Mouse (Mus musculus): ENCODE data around the gene Mobp. TPM values are rescaled to one million over a fixed set of nuclear protein-coding genes. Genes with fewer than 3 reads are reported as not detected.

The Mobp gene
- polyA plus RNA-seq, 1 experiment from 2014 or later: 0.10 TPM

DNA sequence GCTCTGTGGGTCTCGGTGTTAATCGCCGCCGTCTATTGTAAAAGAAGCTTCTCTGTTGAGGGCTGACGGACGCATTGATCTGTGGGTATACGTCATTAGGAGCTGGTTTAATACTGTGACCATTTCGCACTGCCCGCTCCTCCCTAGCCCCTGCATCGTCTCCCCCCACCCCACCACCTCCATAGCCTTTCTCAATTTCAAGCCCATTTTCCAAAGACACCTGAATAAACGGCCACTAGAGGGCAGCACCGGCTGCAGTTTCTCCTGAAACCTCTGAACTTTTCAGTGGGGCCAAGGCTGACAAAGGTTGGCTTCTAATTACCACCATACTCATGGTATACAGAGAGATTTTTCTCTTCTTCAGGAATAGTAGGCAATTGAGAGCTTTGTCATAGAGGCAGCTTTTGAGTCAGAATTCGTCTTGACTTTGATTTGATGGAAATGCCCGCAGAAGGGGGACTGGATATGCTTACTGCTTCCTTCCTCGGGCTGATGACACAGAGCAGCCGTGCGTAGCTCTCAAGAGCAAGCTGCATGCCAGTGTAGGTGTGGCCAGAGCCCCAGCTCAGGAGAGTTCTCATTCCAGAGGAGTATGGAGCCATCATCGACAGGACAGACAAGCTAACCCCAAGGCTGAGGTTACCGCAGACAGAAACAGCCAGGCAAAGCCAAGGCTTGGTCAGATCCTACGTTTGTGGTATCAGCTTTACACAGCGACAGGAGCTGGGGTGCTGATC is 42.0 kb downstream of the Mobp start:
- Histone ChIP-seq H3K36me3 (ENCODE audit: control insufficient read depth, insufficient read depth, low read length) (no peaks in the 10 kb centered on the region), H3K9ac (ENCODE audit: low read depth, low read length) (peak overlapping the region; percentile 74), H3K4me1 (ENCODE audit: control insufficient read depth, insufficient read depth, low read length) (no peaks in the 10 kb centered on the region), H3K9me3 (replicated peaks; ENCODE audit: control insufficient read depth, low read length, poor library complexity, severe bottlenecking) (no peaks in the 10 kb centered on the region), H3K27ac (ENCODE audit: low read length) (peak overlapping the region; percentile 89), H3K4me2 (ENCODE audit: low read length) (peak overlapping the region; percentile 54), H3K27me3 (ENCODE audit: control insufficient read depth, insufficient read depth, low read depth, low read length) (no peaks in the 10 kb centered on the region), H3K4me3 (ENCODE audit: low read depth, low read length) (peak overlapping the region; percentile 39)
- ATAC-seq: peak; percentile 96
- 26% methylated on average over 21 of the region's 21 CpGs for WGBS

DNA sequence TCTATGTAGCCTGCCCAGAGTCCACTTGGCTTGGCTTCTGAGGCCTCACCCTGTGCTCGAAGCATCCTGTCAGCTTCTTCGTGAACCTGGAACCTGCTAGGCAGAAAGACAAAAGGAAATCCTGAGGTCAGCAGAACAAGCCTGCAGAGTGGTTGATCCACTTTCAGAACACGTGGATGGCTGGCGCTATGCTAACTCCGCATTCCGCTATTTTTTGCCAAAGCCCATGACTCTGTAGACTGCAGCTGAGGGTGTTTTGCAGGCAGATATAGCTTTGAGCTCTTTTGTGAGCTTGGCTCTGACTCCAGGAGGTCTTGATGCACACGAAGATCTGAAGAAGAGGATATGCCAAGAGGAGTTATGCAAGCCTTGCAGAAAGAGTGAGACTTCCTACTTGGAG is 43.2 kb downstream of the Mobp start:
- Histone ChIP-seq H3K4me3 (ENCODE audit: low read depth, low read length) (no peak overlapping the region), H3K27me3 (ENCODE audit: control insufficient read depth, insufficient read depth, low read depth, low read length) (no peaks in the 10 kb centered on the region), H3K9ac (ENCODE audit: low read depth, low read length) (no peak overlapping the region), H3K36me3 (ENCODE audit: control insufficient read depth, insufficient read depth, low read length) (no peaks in the 10 kb centered on the region), H3K4me2 (ENCODE audit: low read length) (no peak overlapping the region), H3K9me3 (replicated peaks; ENCODE audit: control insufficient read depth, low read length, poor library complexity, severe bottlenecking) (peaks cover 4% of the 10 kb centered on the region; the same call in 1 of the 2 replicates), H3K4me1 (ENCODE audit: control insufficient read depth, insufficient read depth, low read length) (no peaks in the 10 kb centered on the region), H3K27ac (ENCODE audit: low read length) (no peak overlapping the region)
- no peak for ATAC-seq
- WGBS: 76% methylated on average over 7 of the region's 7 CpGs

DNA sequence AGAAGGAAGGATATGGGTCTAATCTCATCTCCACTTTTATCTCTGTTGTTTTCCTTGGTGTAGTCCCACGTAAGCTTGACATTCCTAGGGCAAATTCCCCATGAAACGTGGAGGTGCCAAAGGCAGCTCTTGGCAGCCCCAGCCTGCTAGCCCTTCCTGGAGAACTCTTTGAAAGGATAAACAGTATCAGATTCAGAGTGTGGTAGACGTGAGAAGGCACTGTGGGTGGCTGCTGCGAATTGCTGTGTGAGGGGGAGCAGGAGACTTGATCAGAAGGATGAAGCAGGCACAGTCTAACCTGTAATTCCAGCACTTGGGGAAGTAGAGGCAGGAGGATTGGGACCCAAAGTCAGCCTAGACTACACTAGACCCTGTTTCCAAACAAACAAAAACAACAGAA is 51.4 kb downstream of the Mobp start:
- Histone ChIP-seq H3K9me3 (replicated peaks; ENCODE audit: control insufficient read depth, low read length, poor library complexity, severe bottlenecking) (peaks cover 4% of the 10 kb centered on the region; the same call in 1 of the 2 replicates), H3K36me3 (ENCODE audit: control insufficient read depth, insufficient read depth, low read length) (no peaks in the 10 kb centered on the region), H3K4me1 (ENCODE audit: control insufficient read depth, insufficient read depth, low read length) (no peaks in the 10 kb centered on the region), H3K4me3 (ENCODE audit: low read depth, low read length) (no peak overlapping the region), H3K9ac (ENCODE audit: low read depth, low read length) (no peak overlapping the region), H3K27me3 (ENCODE audit: control insufficient read depth, insufficient read depth, low read depth, low read length) (no peaks in the 10 kb centered on the region), H3K27ac (ENCODE audit: low read length) (no peak overlapping the region), H3K4me2 (ENCODE audit: low read length) (no peak overlapping the region)
- 66% methylated on average over 4 of the region's 4 CpGs for WGBS
- no peak for ATAC-seq

DNA sequence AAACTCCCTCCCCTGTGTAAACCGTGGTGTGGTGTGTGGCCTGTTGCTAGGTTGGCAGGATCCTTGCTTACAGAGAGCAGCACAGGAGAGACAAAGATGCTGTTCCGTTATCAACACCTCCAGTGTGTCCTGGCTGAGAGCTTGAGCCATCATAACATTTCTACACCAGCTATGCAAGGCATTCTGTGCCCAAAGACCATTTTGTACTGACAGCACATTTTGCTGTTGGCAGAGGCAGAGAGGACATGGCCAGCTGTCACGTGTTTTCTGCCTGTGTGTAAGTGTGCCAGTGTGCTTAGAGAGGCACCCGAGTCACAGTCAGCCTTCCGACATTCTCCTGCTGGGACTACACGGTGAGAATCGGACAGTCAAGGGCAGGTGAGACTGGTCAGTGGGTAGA is 52.2 kb downstream of the Mobp start:
- H3K9me3 ChIP-seq (replicated peaks; ENCODE audit: control insufficient read depth, low read length, poor library complexity, severe bottlenecking): peaks cover 2% of the 10 kb centered on the region; the same call in 1 of the 2 replicates
- H3K27me3 ChIP-seq (ENCODE audit: control insufficient read depth, insufficient read depth, low read depth, low read length): no peaks in the 10 kb centered on the region
- 91% methylated on average over 7 of the region's 7 CpGs for whole genome bisulfite sequencing
- no peak overlapping the region for H3K9ac ChIP-seq (ENCODE audit: low read depth, low read length)
- ATAC-seq: no peak
- H3K4me2 ChIP-seq (ENCODE audit: low read length): no peak overlapping the region
- no peaks in the 10 kb centered on the region for H3K4me1 ChIP-seq (ENCODE audit: control insufficient read depth, insufficient read depth, low read length)
- H3K27ac ChIP-seq (ENCODE audit: low read length): no peak overlapping the region
- no peaks in the 10 kb centered on the region for H3K36me3 ChIP-seq (ENCODE audit: control insufficient read depth, insufficient read depth, low read length)
- no peak overlapping the region for H3K4me3 ChIP-seq (ENCODE audit: low read depth, low read length)

DNA sequence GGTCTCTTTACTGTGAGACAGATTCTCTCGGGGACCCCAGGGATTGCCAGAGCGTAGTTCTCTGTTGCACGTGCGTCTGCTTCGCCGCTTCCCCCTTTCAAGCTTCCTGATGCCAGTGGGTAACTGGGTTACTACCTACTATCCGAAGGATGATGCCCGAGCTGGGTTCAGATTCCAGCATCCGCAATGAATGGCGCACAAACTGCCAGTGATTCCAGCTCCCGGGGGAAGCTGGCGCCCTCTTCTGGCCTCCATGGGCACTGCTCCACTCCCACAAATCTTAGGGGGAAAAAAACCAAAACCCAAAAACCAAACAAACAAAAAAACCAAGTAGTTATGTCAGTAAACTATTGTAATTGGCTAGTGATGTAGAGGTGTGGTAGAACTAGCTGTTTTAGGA is 53.2 kb downstream of the Mobp start:
- Histone ChIP-seq H3K4me3 (ENCODE audit: low read depth, low read length) (no peak overlapping the region), H3K27me3 (ENCODE audit: control insufficient read depth, insufficient read depth, low read depth, low read length) (no peaks in the 10 kb centered on the region), H3K4me1 (ENCODE audit: control insufficient read depth, insufficient read depth, low read length) (no peaks in the 10 kb centered on the region), H3K9ac (ENCODE audit: low read depth, low read length) (no peak overlapping the region), H3K27ac (ENCODE audit: low read length) (no peak overlapping the region), H3K36me3 (ENCODE audit: control insufficient read depth, insufficient read depth, low read length) (no peaks in the 10 kb centered on the region), H3K9me3 (replicated peaks; ENCODE audit: control insufficient read depth, low read length, poor library complexity, severe bottlenecking) (no peaks in the 10 kb centered on the region), H3K4me2 (ENCODE audit: low read length) (peak overlapping the region; percentile 6; the same call in 1 of the 2 replicates)
- no peak for ATAC-seq
- WGBS: 30% methylated on average over 12 of the region's 12 CpGs

DNA sequence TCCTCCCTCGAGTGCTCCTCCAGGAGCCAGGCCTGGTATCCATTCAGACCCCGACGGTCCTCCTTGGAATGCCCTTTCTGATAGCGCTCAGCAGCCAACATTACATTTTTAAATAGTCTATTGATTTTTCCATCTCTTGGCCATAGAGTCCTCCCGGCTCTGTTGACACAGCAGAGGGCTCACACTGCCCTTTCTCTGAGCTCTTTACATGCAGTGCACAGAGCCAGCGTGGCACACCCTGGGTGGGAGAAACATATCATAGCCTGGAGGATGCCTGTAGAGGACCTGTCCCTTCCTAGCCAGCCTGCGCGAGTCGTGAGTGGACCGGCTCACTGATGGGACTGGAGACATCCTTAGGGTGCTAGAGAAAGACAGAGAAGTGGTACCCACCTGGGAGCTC is 54.4 kb downstream of the Mobp start:
- Histone ChIP-seq H3K4me1 (ENCODE audit: control insufficient read depth, insufficient read depth, low read length) (no peaks in the 10 kb centered on the region), H3K27me3 (ENCODE audit: control insufficient read depth, insufficient read depth, low read depth, low read length) (no peaks in the 10 kb centered on the region), H3K27ac (ENCODE audit: low read length) (no peak overlapping the region), H3K4me3 (ENCODE audit: low read depth, low read length) (no peak overlapping the region), H3K9me3 (replicated peaks; ENCODE audit: control insufficient read depth, low read length, poor library complexity, severe bottlenecking) (no peaks in the 10 kb centered on the region), H3K9ac (ENCODE audit: low read depth, low read length) (no peak overlapping the region), H3K36me3 (ENCODE audit: control insufficient read depth, insufficient read depth, low read length) (no peaks in the 10 kb centered on the region), H3K4me2 (ENCODE audit: low read length) (no peak overlapping the region)
- 76% methylated on average over 10 of the region's 10 CpGs for WGBS
- ATAC-seq: no peak

DNA sequence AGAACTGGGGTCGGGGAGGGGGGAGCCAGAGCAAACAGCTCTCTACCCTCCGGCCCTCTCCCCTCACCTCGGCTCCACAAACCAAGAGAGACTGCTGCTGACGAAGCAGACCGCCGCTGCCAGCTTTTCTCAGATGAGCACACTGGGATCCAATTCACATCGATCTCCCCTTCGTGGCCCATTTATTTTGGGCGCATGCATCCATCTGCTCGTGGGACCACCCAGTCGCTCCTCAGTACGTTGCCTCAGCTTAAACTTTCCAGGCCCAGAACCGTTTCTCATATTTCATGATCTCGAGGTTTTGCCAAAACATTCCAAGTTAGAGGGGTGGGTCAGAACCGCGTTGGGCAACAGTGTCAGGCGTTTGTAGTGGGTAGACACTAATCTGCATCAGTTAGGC is 57.4 kb downstream of the Mobp start:
- Histone ChIP-seq H3K4me1 (ENCODE audit: control insufficient read depth, insufficient read depth, low read length) (no peaks in the 10 kb centered on the region), H3K27me3 (ENCODE audit: control insufficient read depth, insufficient read depth, low read depth, low read length) (no peaks in the 10 kb centered on the region), H3K36me3 (ENCODE audit: control insufficient read depth, insufficient read depth, low read length) (no peaks in the 10 kb centered on the region), H3K27ac (ENCODE audit: low read length) (no peak overlapping the region), H3K9ac (ENCODE audit: low read depth, low read length) (no peak overlapping the region), H3K9me3 (replicated peaks; ENCODE audit: control insufficient read depth, low read length, poor library complexity, severe bottlenecking) (no peaks in the 10 kb centered on the region), H3K4me2 (ENCODE audit: low read length) (no peak overlapping the region), H3K4me3 (ENCODE audit: low read depth, low read length) (no peak overlapping the region)
- WGBS: 76% methylated on average over 17 of the region's 17 CpGs
- ATAC-seq: no peak

DNA sequence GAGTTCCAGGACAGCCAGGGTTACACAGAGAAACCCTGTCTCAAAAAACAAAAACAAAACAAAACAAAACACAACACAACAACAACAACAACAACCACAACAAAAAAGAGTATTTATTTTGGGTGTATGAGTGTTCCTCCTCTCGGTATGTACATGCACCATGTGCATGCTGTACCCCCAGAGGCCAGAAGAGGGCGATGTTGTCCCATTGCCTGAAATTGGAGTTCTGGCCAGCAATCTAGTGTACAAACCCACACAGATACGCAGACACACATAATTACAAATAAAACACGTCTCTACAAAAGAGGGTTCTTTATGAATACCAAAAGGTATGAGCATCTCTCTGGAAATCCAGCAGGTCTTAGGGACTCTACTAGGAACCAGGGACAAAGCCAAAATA is 60.6 kb downstream of the Mobp start:
- ATAC-seq: no peak
- H3K27me3 ChIP-seq (ENCODE audit: control insufficient read depth, insufficient read depth, low read depth, low read length): no peaks in the 10 kb centered on the region
- no peak overlapping the region for H3K27ac ChIP-seq (ENCODE audit: low read length)
- WGBS: 72% methylated on average over 4 of the region's 4 CpGs
- no peaks in the 10 kb centered on the region for H3K9me3 ChIP-seq (replicated peaks; ENCODE audit: control insufficient read depth, low read length, poor library complexity, severe bottlenecking)
- no peak overlapping the region for H3K9ac ChIP-seq (ENCODE audit: low read depth, low read length)
- H3K4me2 ChIP-seq (ENCODE audit: low read length): no peak overlapping the region
- H3K4me1 ChIP-seq (ENCODE audit: control insufficient read depth, insufficient read depth, low read length): no peaks in the 10 kb centered on the region
- H3K36me3 ChIP-seq (ENCODE audit: control insufficient read depth, insufficient read depth, low read length): no peaks in the 10 kb centered on the region
- H3K4me3 ChIP-seq (ENCODE audit: low read depth, low read length): no peak overlapping the region

DNA sequence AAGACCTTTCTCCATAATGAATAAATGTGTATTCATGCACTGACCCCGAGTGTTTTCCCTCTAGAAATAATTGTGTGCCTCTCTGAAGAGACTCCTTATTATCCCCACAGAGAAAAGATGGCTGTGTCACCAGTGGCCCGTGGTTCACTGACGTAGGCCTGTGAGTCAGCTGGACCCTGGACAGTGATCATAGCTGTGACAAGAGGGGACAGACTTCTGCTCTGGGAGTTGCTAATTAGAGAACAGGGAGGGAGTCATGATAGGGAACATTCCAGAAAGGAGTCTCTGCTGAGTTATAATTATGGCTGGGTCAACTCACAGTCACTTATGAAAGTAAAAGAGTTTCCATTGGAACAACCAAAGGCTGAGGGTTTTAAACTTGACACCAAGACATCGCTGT is 61.4 kb downstream of the Mobp start:
- 63% methylated on average over 4 of the region's 4 CpGs for WGBS
- Histone ChIP-seq H3K36me3 (ENCODE audit: control insufficient read depth, insufficient read depth, low read length) (no peaks in the 10 kb centered on the region), H3K9ac (ENCODE audit: low read depth, low read length) (no peak overlapping the region), H3K4me1 (ENCODE audit: control insufficient read depth, insufficient read depth, low read length) (no peaks in the 10 kb centered on the region), H3K27me3 (ENCODE audit: control insufficient read depth, insufficient read depth, low read depth, low read length) (no peaks in the 10 kb centered on the region), H3K4me2 (ENCODE audit: low read length) (no peak overlapping the region), H3K4me3 (ENCODE audit: low read depth, low read length) (no peak overlapping the region), H3K9me3 (replicated peaks; ENCODE audit: control insufficient read depth, low read length, poor library complexity, severe bottlenecking) (no peaks in the 10 kb centered on the region), H3K27ac (ENCODE audit: low read length) (no peak overlapping the region)
- no peak for ATAC-seq
